ENCODE assay signal across 7 mouse cellular contexts in genomic region chr4:41722918-41723351, GRCm38 (mm10). TPM values are rescaled to one million over a fixed set of nuclear protein-coding genes. Genes with fewer than 3 reads are reported as not detected.
DNase-seq lines count a peak whose midpoint lies in the region; ATAC-seq lines count a peak whose summit lies in the region.

Dctn3 (minus strand) TSS chr4:41723170.

- intact Hi-C loops in gastrocnemius, postnatal 14 days (cut with DNase I; ENCODE audit: low total_unique reads), result no loop called here
- intact Hi-C loops in left cerebral cortex, postnatal 10 days (cut with DNase I), result no loop called here

- DNase-seq in adrenal gland, adult (ENCODE audit: inconsistent age in 2 of 2, low spot score in 1 of 2), result peak; percentile 91 to 96
- peak; percentile 99 for DNase-seq in embryo, embryonic 10.5 days (ENCODE audit: low spot score)
- peak; percentile 83 for DNase-seq in gastrocnemius, postnatal 14 days
- DNase-seq in left cerebral cortex, postnatal 10 days (ENCODE audit: extremely low spot score in 1 of 2, low spot score in 2 of 2), result peak; percentile 92 to 96
- DNase-seq in right cerebral cortex, postnatal 25 days, result peak; percentile 89

- peak; percentile 100 for ATAC-seq in inflammation-experienced regulatory T-cells, adult 6 months
- ATAC-seq in megakaryocyte-erythroid progenitor cell, adult 5-6 weeks (replicated peaks; ENCODE audit: low FRiP score, low TSS enrichment, poor library complexity, severe bottlenecking), result peak; percentile 96

RNA-seq across cellular contexts. Expression of gene Dctn3, which starts in this region (rescaled TPM):
- 10 to 100 TPM; 39.6 to 44.8 TPM for total RNA-seq in gastrocnemius, postnatal 14 days (2021)
- polyA plus RNA-seq in inflammation-experienced regulatory T-cells, adult 6 months (2017; shearing (Covaris generic)), result 100 to 1,000 TPM in 1 of 3 experiments, 10 to 100 TPM in 2; 88.8 to 122 (median 95.5) TPM
- 100 to 1,000 TPM; 181 to 196 TPM for total RNA-seq in left cerebral cortex, postnatal 10 days (2021)
- total RNA-seq in megakaryocyte-erythroid progenitor cell, adult 5-6 weeks (2014; fragmentation: Nextera tagmentation), result 63.4 and 81.2 TPM in 2 replicates
- total RNA-seq in megakaryocyte-erythroid progenitor cell, adult 5-6 weeks (2017), result 50.6 and 80.7 TPM in 2 replicates

Comparison
In these comparisons a context has a peak if more than half of its experiments do, and no peak if none do; other contexts are left out.
1. Peak in every context shown above with its lines: DNase-seq and ATAC-seq.